Mouse (Mus musculus) limb, embryonic 13.5 days (tissue): ENCODE results near the gene Znrd1as. TPM values are rescaled to one million over a fixed set of nuclear protein-coding genes. Genes with fewer than 3 reads are reported as not detected.

Source experiments
- ATAC-seq: fragments of 200-750 bp; cut with Nextera tagmentation; 2 replicates; pipeline ENCODE4 v1.8.0; 2017; ENCODE audit warnings: low read depth, moderate number of reproducible peaks, moderate TSS enrichment; ENCODE audit not compliant: low FRiP score
- H3K27ac ChIP-seq: fragments of 300-500 bp; sonication (generic); 2 replicates; pipeline ENCODE4 v1.5.1; 2015; ENCODE audit warnings: inconsistent platforms, mild to moderate bottlenecking, moderate library complexity
- H3K27me3 ChIP-seq: fragments of 300-500 bp; sonication (generic); 2 replicates; pipeline ENCODE4 v1.6.1; 2015; ENCODE audit warnings: mild to moderate bottlenecking, inconsistent platforms
- H3K36me3 ChIP-seq: fragments of 300-500 bp; sonication (generic); 2 replicates; pipeline ENCODE4 v1.6.1; 2015; ENCODE audit warnings: inconsistent platforms, mild to moderate bottlenecking, moderate library complexity
- H3K4me1 ChIP-seq: fragments of 300-500 bp; sonication (generic); 2 replicates; pipeline ENCODE4 v1.6.1; 2015; ENCODE audit warnings: inconsistent platforms
- H3K4me2 ChIP-seq: fragments of 300-500 bp; sonication (generic); replicated peaks from 2 replicates; pipeline ENCODE4 v1.6.1; 2015; ENCODE audit warnings: inconsistent platforms, mild to moderate bottlenecking, moderate library complexity
- H3K4me3 ChIP-seq: fragments of 300-500 bp; sonication (generic); 2 replicates; pipeline ENCODE4 v1.5.1; 2015; ENCODE audit warnings: moderate library complexity, mild to moderate bottlenecking, inconsistent platforms
- H3K9ac ChIP-seq: fragments of 300-500 bp; sonication (generic); 2 replicates; pipeline ENCODE4 v1.6.1; 2015; ENCODE audit warnings: mild to moderate bottlenecking, inconsistent platforms
- H3K9me3 ChIP-seq: fragments of 300-500 bp; sonication (generic); 2 replicates; pipeline ENCODE4 v1.6.1; 2016; ENCODE audit warnings: inconsistent platforms
- WGBS: fragments of 180-500 bp; shearing (Covaris S2); methylation state at CpG from one replicate; pipeline ENCODE4 v1.1.7; 2015; 5-methylcytosine and 5-hydroxymethylcytosine counted together
- polyA plus RNA-seq: library from polyadenylated mRNA; unstranded; fragments of >200 nt; fragmentation: Nextera tagmentation; extraction: Ambion mirVana; gene quantifications from 2 replicates; pipeline ENCODE4 v1.2.1, GENCODE M21; 2015

Znrd1as gene
- 5.7 and 5.8 TPM in 2 replicates for polyA plus RNA-seq

DNA sequence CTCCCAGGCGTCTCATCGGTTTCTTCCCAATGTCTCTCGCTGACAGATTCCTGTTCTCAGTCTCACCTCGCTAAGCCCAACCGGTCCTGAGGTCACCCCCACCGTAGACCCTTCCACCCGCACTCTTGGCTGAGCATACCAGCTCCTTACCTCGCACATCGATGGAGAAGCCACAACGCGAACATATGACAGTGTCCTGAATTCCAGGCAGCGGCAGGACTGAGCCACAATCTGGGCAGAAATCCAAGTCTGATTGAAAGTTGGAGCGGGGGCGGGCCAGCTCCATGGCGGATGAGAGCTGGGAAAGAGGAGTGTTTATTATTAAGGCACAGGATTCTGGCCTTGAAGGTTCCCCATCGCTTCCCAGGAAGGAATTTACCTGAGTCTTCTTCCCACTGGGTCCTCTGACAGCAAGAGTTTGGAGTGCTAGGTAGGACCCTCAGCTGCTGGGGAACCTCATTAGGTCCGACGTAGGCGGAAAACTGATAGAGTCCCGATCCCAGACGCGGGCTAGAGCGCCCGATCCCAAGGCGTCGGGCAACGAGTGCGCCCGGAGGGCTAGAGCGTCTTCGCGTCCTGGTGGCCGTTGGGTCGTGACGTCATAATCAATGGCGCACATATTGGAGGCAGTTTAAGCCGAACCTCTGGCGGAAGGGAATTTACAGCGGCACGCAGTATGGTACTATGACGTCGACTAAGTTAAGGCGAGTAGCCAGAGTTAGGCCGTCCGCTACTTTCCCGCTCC, at the start of gene Znrd1as, which contains the start of gene Znrd1:
Znrd1as (plus strand) TSS at position 594 of the 745 bp plus-strand sequence.
Znrd1 (minus strand) TSS at position 561 of the 745 bp plus-strand sequence.
- under 1% methylated on average over 46 of the region's 46 CpGs for WGBS
- no peaks in the 10 kb centered on the region for H3K9me3 ChIP-seq
- H3K4me2 ChIP-seq, result peak within 1 kb of the TSS; percentile 83
- no peaks in the 10 kb centered on the region for H3K27me3 ChIP-seq
- H3K4me1 ChIP-seq, result peaks cover 15% of the 10 kb centered on the region
- ATAC-seq, result peak; percentile 99
- H3K4me3 ChIP-seq, result peak within 1 kb of the TSS; percentile 76
- H3K36me3 ChIP-seq, result peaks cover 26% of the 10 kb centered on the region
- H3K9ac ChIP-seq, result peak within 1 kb of the TSS; percentile 83
- peak within 1 kb of the TSS; percentile 80; the same call in 1 of the 2 replicates for H3K27ac ChIP-seq

DNA sequence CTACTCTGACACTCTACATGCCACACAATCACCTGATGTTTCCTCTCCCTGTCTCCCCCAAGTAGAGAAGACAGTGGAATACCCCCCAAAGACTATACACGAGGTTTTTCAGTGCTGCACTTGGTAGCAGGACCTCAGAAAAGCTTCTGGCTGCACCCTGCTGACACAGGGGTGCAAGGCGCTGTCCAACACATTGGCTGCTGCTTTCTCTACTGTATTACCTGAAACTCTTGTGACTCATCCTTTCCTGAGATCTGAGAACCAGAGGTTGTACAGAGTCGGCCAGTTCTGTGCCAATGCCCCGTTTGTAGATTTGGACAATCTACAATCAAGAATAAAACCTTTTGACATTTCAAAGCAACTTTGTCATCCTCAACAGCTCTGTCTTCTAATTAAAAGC, 48.6 kb upstream of the Znrd1as start:
- WGBS, result 53% methylated on average over 4 of the region's 4 CpGs
- H3K4me2 ChIP-seq, result no peak overlapping the region
- no peaks in the 10 kb centered on the region; the same call in 1 of the 2 replicates for H3K27me3 ChIP-seq
- H3K9me3 ChIP-seq, result no peaks in the 10 kb centered on the region
- no peaks in the 10 kb centered on the region for H3K36me3 ChIP-seq
- no peak overlapping the region for H3K9ac ChIP-seq
- no peak for ATAC-seq
- no peak overlapping the region for H3K27ac ChIP-seq
- H3K4me3 ChIP-seq, result no peak overlapping the region
- 0 out of 2 replicates have a peak, but pooled peaks cover 3% of the 10 kb centered on the region for H3K4me1 ChIP-seq

DNA sequence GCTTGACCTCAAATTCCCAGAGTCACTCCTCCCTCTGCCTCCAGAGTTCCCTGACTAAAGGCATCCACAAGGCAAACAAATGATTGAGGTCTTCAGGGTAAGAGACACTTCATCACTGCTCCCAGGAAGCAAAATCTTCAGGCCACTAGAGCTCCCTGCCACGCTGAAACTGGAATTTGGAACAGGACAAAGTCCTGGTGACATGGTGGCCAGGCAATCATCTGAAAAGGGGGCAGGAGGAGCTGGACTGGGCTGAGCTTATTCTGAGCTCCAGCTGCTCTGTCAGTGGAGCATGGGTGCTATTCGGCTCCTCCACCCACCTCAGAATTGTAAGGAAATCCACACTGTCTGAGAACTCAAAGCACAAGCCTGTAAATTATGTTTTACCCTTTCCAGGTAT, 46.4 kb upstream of the Znrd1as start:
- H3K4me2 ChIP-seq, result no peak overlapping the region
- WGBS, result 71% methylated on average over 2 of the region's 2 CpGs
- H3K9me3 ChIP-seq, result no peaks in the 10 kb centered on the region
- no peak overlapping the region for H3K27ac ChIP-seq
- no peak for ATAC-seq
- H3K4me1 ChIP-seq, result 0 out of 2 replicates have a peak, but pooled peaks cover 3% of the 10 kb centered on the region
- no peak overlapping the region for H3K9ac ChIP-seq
- H3K4me3 ChIP-seq, result no peak overlapping the region
- no peaks in the 10 kb centered on the region; the same call in none of the 2 replicates for H3K27me3 ChIP-seq
- no peaks in the 10 kb centered on the region for H3K36me3 ChIP-seq

DNA sequence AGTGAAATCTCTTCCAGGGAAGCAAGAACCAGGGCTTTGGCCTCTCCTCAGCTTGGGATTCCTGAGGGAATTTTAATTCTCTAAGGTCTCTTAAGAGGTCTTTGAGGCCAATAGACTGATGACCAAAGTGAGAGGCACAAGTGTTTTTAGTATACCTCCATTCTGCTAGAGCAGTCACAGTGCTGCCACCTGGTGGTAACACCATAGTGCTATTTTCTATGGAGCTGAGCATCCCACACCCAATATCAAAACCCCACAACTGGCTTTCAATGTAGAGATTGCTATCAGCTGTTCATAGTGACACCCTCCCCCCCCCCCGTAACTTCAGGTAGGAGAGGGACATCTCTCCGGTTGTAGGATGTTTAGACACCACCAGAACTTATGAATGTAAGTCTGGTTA, 44.3 kb upstream of the Znrd1as start:
- no peak overlapping the region for H3K9ac ChIP-seq
- 0% methylated on average over 2 of the region's 2 CpGs for WGBS
- H3K9me3 ChIP-seq, result no peaks in the 10 kb centered on the region
- H3K4me1 ChIP-seq, result no peaks in the 10 kb centered on the region
- ATAC-seq, result no peak
- H3K4me3 ChIP-seq, result no peak overlapping the region
- H3K4me2 ChIP-seq, result no peak overlapping the region
- no peaks in the 10 kb centered on the region; the same call in none of the 2 replicates for H3K27me3 ChIP-seq
- no peak overlapping the region for H3K27ac ChIP-seq
- H3K36me3 ChIP-seq, result no peaks in the 10 kb centered on the region

DNA sequence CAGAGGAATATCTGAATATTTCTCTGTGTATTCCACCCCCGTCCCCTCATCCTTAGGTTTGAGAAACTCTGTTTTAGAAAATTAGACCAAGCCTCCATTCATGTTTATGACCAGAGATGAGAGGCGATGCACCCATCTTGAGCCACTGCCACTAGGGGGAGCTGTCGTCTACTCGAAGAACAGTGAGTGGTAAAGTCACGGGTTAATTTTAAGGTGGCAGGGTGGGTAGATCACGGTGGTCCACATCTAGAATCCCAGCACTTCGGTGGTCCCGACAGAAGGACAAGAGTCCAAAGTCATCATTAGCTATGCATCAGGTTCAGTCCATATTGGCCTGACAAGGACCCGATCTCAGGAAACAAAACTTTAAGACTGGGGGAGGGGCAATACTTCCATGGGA, 43.3 kb upstream of the Znrd1as start:
- no peaks in the 10 kb centered on the region for H3K36me3 ChIP-seq
- no peak overlapping the region for H3K27ac ChIP-seq
- 12% methylated on average over 9 of the region's 9 CpGs for WGBS
- H3K9ac ChIP-seq, result no peak overlapping the region
- no peaks in the 10 kb centered on the region for H3K4me1 ChIP-seq
- no peak for ATAC-seq
- H3K4me2 ChIP-seq, result no peak overlapping the region
- H3K9me3 ChIP-seq, result no peaks in the 10 kb centered on the region
- H3K4me3 ChIP-seq, result no peak overlapping the region
- no peaks in the 10 kb centered on the region; the same call in 1 of the 2 replicates for H3K27me3 ChIP-seq

DNA sequence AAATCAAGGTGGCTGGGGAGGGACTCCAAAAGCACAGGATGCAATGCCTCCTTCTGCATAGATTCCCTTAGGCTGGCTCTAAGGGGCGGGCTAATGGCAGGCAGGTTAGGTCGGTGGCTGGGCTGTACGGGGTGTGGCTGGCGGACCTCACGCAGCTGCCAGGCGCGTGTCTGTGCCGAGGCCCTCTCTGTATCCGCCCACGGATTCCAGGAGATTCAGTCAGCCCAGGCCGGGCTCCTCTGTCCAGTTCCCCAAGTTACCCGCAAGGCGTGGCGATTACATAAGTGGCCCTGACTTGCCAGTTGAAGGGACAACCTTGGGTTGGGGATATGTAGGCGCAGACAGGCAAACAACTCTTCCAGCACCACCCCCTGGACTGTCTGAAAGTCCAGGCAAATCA, 38.2 kb upstream of the Znrd1as start:
- no peak for ATAC-seq
- Histone ChIP-seq H3K36me3 (no peaks in the 10 kb centered on the region), H3K27me3 (no peaks in the 10 kb centered on the region; the same call in 1 of the 2 replicates), H3K27ac (no peak overlapping the region), H3K4me2 (no peak overlapping the region), H3K4me3 (no peak overlapping the region), H3K9ac (no peak overlapping the region), H3K4me1 (no peaks in the 10 kb centered on the region), H3K9me3 (no peaks in the 10 kb centered on the region)
- WGBS, result 48% methylated on average over 15 of the region's 15 CpGs

DNA sequence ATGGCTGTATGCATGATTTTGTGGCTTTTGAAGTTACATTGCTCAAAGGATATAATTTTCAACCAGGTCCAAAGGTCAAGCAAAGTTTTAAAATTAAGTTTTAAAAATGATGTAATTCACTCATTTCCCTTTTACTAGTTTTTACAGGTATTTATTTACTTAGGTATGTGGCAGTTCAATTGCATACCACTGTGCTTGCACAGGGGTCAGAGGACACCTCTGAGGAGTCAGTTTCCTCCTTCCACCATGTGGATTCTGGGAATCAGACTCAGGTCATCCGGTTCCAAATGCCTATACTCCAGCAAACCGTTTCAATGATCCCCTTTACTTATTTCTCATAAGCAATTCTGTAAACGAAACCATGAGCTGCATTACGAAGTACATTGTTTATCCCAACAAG, 35.7 kb upstream of the Znrd1as start:
- Histone ChIP-seq H3K27ac (no peak overlapping the region), H3K9ac (no peak overlapping the region), H3K4me3 (no peak overlapping the region), H3K4me1 (no peaks in the 10 kb centered on the region), H3K9me3 (no peaks in the 10 kb centered on the region), H3K4me2 (no peak overlapping the region), H3K27me3 (no peaks in the 10 kb centered on the region), H3K36me3 (no peaks in the 10 kb centered on the region)
- 77% methylated on average over 4 of the region's 4 CpGs for WGBS
- no peak for ATAC-seq

DNA sequence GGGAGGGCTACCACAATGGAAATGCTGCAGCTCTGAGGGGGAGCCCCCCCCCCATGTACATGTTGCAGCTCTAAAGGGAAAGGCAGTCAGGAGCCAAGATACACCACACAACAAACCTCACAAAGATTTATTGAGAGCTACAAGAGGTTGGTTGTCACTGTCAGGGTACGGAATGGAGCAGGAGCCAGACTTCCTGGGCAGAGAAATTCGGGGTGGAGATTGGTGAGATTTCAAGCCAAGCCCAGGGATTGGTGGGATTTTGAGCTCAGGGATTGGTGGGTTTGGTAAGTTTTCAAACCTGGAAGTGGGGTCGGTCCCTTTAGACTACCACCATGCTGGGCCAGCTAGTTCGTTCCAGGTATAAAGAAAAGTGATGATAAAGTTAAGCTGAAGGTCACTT, 34.9 kb upstream of the Znrd1as start:
- Histone ChIP-seq H3K4me3 (no peak overlapping the region), H3K4me1 (no peaks in the 10 kb centered on the region), H3K9ac (no peak overlapping the region), H3K9me3 (no peaks in the 10 kb centered on the region), H3K36me3 (no peaks in the 10 kb centered on the region), H3K27me3 (no peaks in the 10 kb centered on the region), H3K27ac (no peak overlapping the region), H3K4me2 (no peak overlapping the region)
- WGBS, result 63% methylated on average over 4 of the region's 4 CpGs
- ATAC-seq, result no peak

DNA sequence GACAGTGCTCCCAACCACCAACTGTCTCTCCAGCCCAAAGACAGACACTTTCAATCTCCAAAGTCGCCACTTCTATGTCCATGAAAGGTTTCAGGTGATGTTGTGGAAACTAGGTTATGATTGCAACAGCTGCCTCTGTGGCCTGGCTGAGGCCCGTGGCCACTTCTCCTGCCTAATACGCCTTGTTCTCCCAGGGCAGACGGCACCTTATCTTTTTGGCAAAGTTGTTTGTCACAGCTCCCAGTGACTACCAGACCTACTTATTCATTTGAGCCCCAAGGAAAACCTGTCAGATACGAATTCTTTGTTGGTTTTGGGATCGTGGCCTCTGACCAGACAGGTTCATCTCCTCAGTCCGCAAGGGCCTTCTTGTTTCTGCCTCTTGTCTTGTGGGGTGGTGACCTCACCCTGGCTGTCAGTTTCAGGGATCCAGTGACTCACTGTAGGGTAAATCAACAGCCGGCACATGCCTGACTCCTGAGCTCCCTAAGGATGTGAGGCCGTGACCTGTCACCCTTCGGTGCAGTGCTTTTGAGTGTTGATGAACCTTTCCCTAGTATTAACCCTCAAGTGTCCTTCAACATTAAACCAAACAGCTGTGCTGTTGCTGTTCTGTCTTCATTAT, 30.8 kb upstream of the Znrd1as start:
- H3K27ac ChIP-seq, result no peak overlapping the region
- no peaks in the 10 kb centered on the region for H3K4me1 ChIP-seq
- WGBS, result 55% methylated on average over 10 of the region's 10 CpGs
- no peaks in the 10 kb centered on the region for H3K36me3 ChIP-seq
- no peak overlapping the region for H3K9ac ChIP-seq
- no peak overlapping the region for H3K4me2 ChIP-seq
- no peaks in the 10 kb centered on the region for H3K27me3 ChIP-seq
- no peaks in the 10 kb centered on the region for H3K9me3 ChIP-seq
- no peak overlapping the region for H3K4me3 ChIP-seq
- ATAC-seq, result no peak

DNA sequence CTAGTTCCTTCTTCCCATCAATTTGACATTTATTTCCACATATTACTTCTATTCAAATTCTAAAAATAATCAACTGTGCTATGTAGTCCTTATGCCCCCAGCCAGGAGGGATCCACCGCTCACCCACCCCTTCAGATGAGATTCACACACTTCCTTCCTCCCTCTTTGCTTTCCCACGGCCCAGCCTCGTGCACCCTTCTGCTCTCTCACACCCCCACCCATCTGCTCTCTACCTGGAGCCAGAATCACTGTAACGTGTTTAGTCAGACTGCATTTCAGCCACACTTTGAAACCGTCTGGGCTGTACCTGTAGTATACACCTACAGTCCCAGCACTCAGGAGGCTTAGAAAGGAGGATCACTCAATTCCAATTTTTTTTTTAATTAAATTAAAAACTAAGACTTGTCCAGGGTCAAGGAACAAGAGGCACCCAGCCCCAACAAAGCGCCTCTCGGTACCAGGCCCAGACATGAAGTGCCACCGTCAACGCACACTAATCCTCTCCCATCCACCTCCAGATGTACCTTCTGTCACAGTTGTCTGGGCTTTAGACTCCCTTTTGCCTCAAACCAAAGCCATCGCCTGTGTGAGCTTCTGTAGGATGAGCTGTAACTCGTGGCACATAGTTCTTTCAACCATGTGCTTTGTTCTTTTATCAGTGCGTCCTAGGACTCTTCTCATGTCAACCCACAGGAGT, 29.0 kb upstream of the Znrd1as start:
- H3K9ac ChIP-seq, result no peak overlapping the region
- no peak for ATAC-seq
- H3K9me3 ChIP-seq, result no peaks in the 10 kb centered on the region
- no peak overlapping the region for H3K4me3 ChIP-seq
- no peaks in the 10 kb centered on the region for H3K27me3 ChIP-seq
- H3K27ac ChIP-seq, result no peak overlapping the region
- no peaks in the 10 kb centered on the region for H3K4me1 ChIP-seq
- no peak overlapping the region for H3K4me2 ChIP-seq
- WGBS, result 71% methylated on average over 12 of the region's 12 CpGs
- no peaks in the 10 kb centered on the region for H3K36me3 ChIP-seq

DNA sequence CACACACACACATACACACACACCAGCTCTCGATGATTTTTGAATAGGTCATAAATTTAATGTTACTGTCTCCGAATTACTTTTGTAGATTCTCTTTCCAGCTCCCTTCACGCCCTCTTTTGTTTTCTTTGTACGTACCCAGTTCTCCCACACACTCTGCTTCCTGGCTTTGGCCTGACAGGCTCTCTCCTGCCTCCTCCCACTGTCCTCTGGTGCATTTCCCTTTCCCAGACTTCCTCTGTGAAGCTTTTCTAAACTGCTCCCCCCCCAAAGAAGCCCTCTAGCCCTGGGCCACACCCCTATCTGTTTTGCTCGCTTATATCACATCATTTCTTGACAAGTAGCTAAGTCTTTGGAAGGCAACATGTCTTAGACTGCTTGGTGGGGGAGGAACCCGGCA, 28.2 kb upstream of the Znrd1as start:
- ATAC-seq, result no peak
- Histone ChIP-seq H3K27me3 (no peaks in the 10 kb centered on the region), H3K27ac (no peak overlapping the region), H3K9ac (no peak overlapping the region), H3K4me3 (no peak overlapping the region), H3K4me1 (no peaks in the 10 kb centered on the region), H3K36me3 (no peaks in the 10 kb centered on the region), H3K9me3 (no peaks in the 10 kb centered on the region), H3K4me2 (no peak overlapping the region)
- WGBS, result 72% methylated on average over 6 of the region's 6 CpGs

DNA sequence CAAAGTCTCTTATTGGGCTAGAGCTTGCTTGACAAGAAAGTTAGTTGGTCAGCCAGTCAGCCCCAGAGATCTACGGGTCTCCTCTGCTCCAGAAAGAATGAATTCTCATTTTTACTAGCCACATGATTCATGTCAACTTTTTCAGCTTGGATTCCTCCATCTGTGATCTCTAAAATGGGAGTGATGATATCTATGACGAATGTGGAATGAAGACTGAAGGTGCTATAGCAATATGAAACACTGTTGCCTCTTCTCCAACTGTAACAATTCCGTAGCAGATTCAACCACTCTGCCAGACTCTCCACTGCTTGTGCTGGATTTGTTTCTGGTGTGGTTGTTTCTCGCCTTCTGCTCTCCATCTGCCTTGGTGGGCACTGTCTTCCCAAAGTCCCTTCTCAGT, 27.3 kb upstream of the Znrd1as start:
- H3K9me3 ChIP-seq, result no peaks in the 10 kb centered on the region
- no peaks in the 10 kb centered on the region for H3K36me3 ChIP-seq
- no peak overlapping the region for H3K27ac ChIP-seq
- no peaks in the 10 kb centered on the region for H3K27me3 ChIP-seq
- 80% methylated on average over 4 of the region's 4 CpGs for WGBS
- H3K4me2 ChIP-seq, result no peak overlapping the region
- H3K9ac ChIP-seq, result no peak overlapping the region
- no peaks in the 10 kb centered on the region for H3K4me1 ChIP-seq
- H3K4me3 ChIP-seq, result no peak overlapping the region
- no peak for ATAC-seq
